Mouse (Mus musculus): ENCODE data around the gene Flt3l. TPM values are rescaled to one million over a fixed set of nuclear protein-coding genes. Genes with fewer than 3 reads are reported as not detected.
A peak's percentile ranks its signal among the peaks of the same experiment; 100 is the strongest.

Gene Flt3l
- total and polyA plus RNA-seq, 2 experiments from 2014 or later, result 2.1 to 8.0 TPM

GRCm38 (mm10) chr7:45088597-45088996 lies 47.6 kb downstream of the Flt3l start:
- Histone ChIP-seq H3K4me2 (ENCODE audit: low read depth, low read length) (no peak overlapping the region), H3K27me3 (ENCODE audit: insufficient read depth, low read length) (no peaks in the 10 kb centered on the region), H3K4me3 (ENCODE audit: low read length) (no peak overlapping the region), H3K4me1 (ENCODE audit: insufficient read depth, low read length) (no peaks in the 10 kb centered on the region), H3K9ac (replicated peaks; ENCODE audit: low read length) (no peak overlapping the region), H3K27ac (no peak overlapping the region), H3K9me3 (ENCODE audit: low read length) (no peaks in the 10 kb centered on the region), H3K36me3 (ENCODE audit: insufficient read depth, low read length) (no peaks in the 10 kb centered on the region)
- DNase-seq (ENCODE audit: low spot score), result no peak
- TF ChIP-seq CTCF (IDR thresholded peaks at IDR 0.05; ENCODE audit: low read depth), result no peak
- no peak for ATAC-seq
- 95% methylated on average over 17 of the region's 17 CpGs for WGBS

- DNase-seq (ENCODE audit: low spot score), result no peak
These were observed 50.1 kb downstream of the Flt3l start for GRCm38 (mm10) chr7:45086084-45086483.

GRCm38 (mm10) chr7:45083300-45083890 lies 52.8 kb downstream of the Flt3l start:
- Histone ChIP-seq H3K4me2 (ENCODE audit: low read depth, low read length) (no peak overlapping the region), H3K4me1 (ENCODE audit: insufficient read depth, low read length) (no peaks in the 10 kb centered on the region), H3K9ac (replicated peaks; ENCODE audit: low read length) (no peak overlapping the region), H3K36me3 (ENCODE audit: insufficient read depth, low read length) (no peaks in the 10 kb centered on the region), H3K27me3 (ENCODE audit: insufficient read depth, low read length) (no peaks in the 10 kb centered on the region), H3K27ac (peak overlapping the region; percentile 62; the same call in 1 of the 2 replicates), H3K4me3 (ENCODE audit: low read length) (no peak overlapping the region), H3K9me3 (ENCODE audit: low read length) (no peaks in the 10 kb centered on the region)
- WGBS, result 83% methylated on average over 22 of the region's 22 CpGs
- ATAC-seq (no peak), DNase-seq (ENCODE audit: low spot score) (no peak)
- TF ChIP-seq CTCF (IDR thresholded peaks at IDR 0.05; ENCODE audit: low read depth), result no peak

More at GRCm38 (mm10) chr7:45086084-45086483, 50.1 kb downstream of the Flt3l start:
- peak; percentile 24; the same call in 1 of the 2 replicates for TF ChIP-seq CTCF (IDR thresholded peaks at IDR 0.05; ENCODE audit: low read depth)
- no peak for ATAC-seq
- WGBS, result 80% methylated on average over 4 of the region's 4 CpGs
- no peak overlapping the region for H3K4me3 ChIP-seq (ENCODE audit: low read length)
- no peaks in the 10 kb centered on the region for H3K4me1 ChIP-seq (ENCODE audit: insufficient read depth, low read length)
- no peaks in the 10 kb centered on the region for H3K9me3 ChIP-seq (ENCODE audit: low read length)
- no peak overlapping the region for H3K4me2 ChIP-seq (ENCODE audit: low read depth, low read length)
- no peaks in the 10 kb centered on the region for H3K27me3 ChIP-seq (ENCODE audit: insufficient read depth, low read length)
- H3K27ac ChIP-seq, result no peak overlapping the region
- no peak overlapping the region for H3K9ac ChIP-seq (replicated peaks; ENCODE audit: low read length)
- H3K36me3 ChIP-seq (ENCODE audit: insufficient read depth, low read length), result no peaks in the 10 kb centered on the region

GRCm38 (mm10) chr7:45082401-45083299 lies 53.6 kb downstream of the Flt3l start:
- peak; percentile 10; the same call in 1 of the 2 replicates for TF ChIP-seq CTCF (IDR thresholded peaks at IDR 0.05; ENCODE audit: low read depth)
- Histone ChIP-seq H3K9me3 (ENCODE audit: low read length) (no peaks in the 10 kb centered on the region), H3K27ac (peak overlapping the region; percentile 62; the same call in 1 of the 2 replicates), H3K9ac (replicated peaks; ENCODE audit: low read length) (no peak overlapping the region), H3K4me3 (ENCODE audit: low read length) (no peak overlapping the region), H3K27me3 (ENCODE audit: insufficient read depth, low read length) (no peaks in the 10 kb centered on the region), H3K4me1 (ENCODE audit: insufficient read depth, low read length) (no peaks in the 10 kb centered on the region), H3K36me3 (ENCODE audit: insufficient read depth, low read length) (peaks cover 3% of the 10 kb centered on the region; the same call in 1 of the 2 replicates), H3K4me2 (ENCODE audit: low read depth, low read length) (no peak overlapping the region)
- peak; percentile 18 for DNase-seq (ENCODE audit: low spot score)
- ATAC-seq, result no peak
- 72% methylated on average over 25 of the region's 25 CpGs for WGBS

GRCm38 (mm10) chr7:45081016-45081415 lies 55.2 kb downstream of the Flt3l start:
- ATAC-seq, result no peak
- H3K9ac ChIP-seq (replicated peaks; ENCODE audit: low read length), result no peak overlapping the region
- WGBS, result 50% methylated on average over 5 of the region's 5 CpGs
- H3K4me2 ChIP-seq (ENCODE audit: low read depth, low read length), result no peak overlapping the region
- H3K4me3 ChIP-seq (ENCODE audit: low read length), result no peak overlapping the region
- H3K9me3 ChIP-seq (ENCODE audit: low read length), result no peaks in the 10 kb centered on the region
- no peaks in the 10 kb centered on the region for H3K27me3 ChIP-seq (ENCODE audit: insufficient read depth, low read length)
- peaks cover 12% of the 10 kb centered on the region for H3K36me3 ChIP-seq (ENCODE audit: insufficient read depth, low read length)
- DNase-seq (ENCODE audit: low spot score), result no peak
- H3K27ac ChIP-seq, result no peak overlapping the region
- no peak for TF ChIP-seq CTCF (IDR thresholded peaks at IDR 0.05; ENCODE audit: low read depth)
- H3K4me1 ChIP-seq (ENCODE audit: insufficient read depth, low read length), result no peaks in the 10 kb centered on the region

GRCm38 (mm10) chr7:45079856-45080255 lies 56.4 kb downstream of the Flt3l start:
- H3K9me3 ChIP-seq (ENCODE audit: low read length), result no peaks in the 10 kb centered on the region
- peak; percentile 96 for TF ChIP-seq CTCF (IDR thresholded peaks at IDR 0.05; ENCODE audit: low read depth)
- H3K4me3 ChIP-seq (ENCODE audit: low read length), result no peak overlapping the region
- H3K4me2 ChIP-seq (ENCODE audit: low read depth, low read length), result no peak overlapping the region
- ATAC-seq, result peak; percentile 66
- peaks cover 16% of the 10 kb centered on the region for H3K36me3 ChIP-seq (ENCODE audit: insufficient read depth, low read length)
- H3K27me3 ChIP-seq (ENCODE audit: insufficient read depth, low read length), result no peaks in the 10 kb centered on the region
- peak; percentile 95 for DNase-seq (ENCODE audit: low spot score)
- H3K27ac ChIP-seq, result no peak overlapping the region
- WGBS, result 2% methylated on average over 10 of the region's 10 CpGs
- no peak overlapping the region for H3K9ac ChIP-seq (replicated peaks; ENCODE audit: low read length)
- H3K4me1 ChIP-seq (ENCODE audit: insufficient read depth, low read length), result no peaks in the 10 kb centered on the region

MicroRNAs encoded within 50 kb of the gene (microRNA counts, 519-probe panel; counts per million panel counts)
- microRNA mmu-miR-150, result 4,253 counts per million, percentile 74 among the panel's probes with 10 or more counts

Small RNA genes within 50 kb of the gene (microRNA-seq; reads per million reads assigned to microRNA genes)
- gene Mir150 (219 to 331 reads per million in 2 experiments), gene Mir5121 (10.9 to 14.3 reads per million in 2 experiments), gene Mir7055 (0 reads per million in 2 experiments)

Other genes with a start within 250 kb of the Flt3l start
Only the 30 nearest of the 33 such genes appear.
- 251 and 255 TPM in 2 replicates for gene Ap2a1, start 206.9 kb downstream of the Flt3l start, total RNA-seq (2014; rRNA removed)
- 113 and 115 TPM in 2 replicates for gene Ap2a1, start 206.9 kb downstream of the Flt3l start, polyA plus RNA-seq (2015; fragmentation: Nextera tagmentation; extraction: Ambion mirVana)
- gene Tsks, start 193.2 kb downstream of the Flt3l start, total RNA-seq (2014; rRNA removed), result not detected in 2 replicates
- 0.25 and 0.40 TPM in 2 replicates for gene Tsks, start 193.2 kb downstream of the Flt3l start, polyA plus RNA-seq (2015; fragmentation: Nextera tagmentation; extraction: Ambion mirVana)
- 99.4 and 105 TPM in 2 replicates for gene Cpt1c, start 161.6 kb downstream of the Flt3l start, total RNA-seq (2014; rRNA removed)
- gene Cpt1c, start 161.6 kb downstream of the Flt3l start, polyA plus RNA-seq (2015; fragmentation: Nextera tagmentation; extraction: Ambion mirVana), result 48.7 and 50.7 TPM in 2 replicates
- 215 and 251 TPM in 2 replicates for gene Prmt1, start 149.9 kb downstream of the Flt3l start, total RNA-seq (2014; rRNA removed)
- gene Prmt1, start 149.9 kb downstream of the Flt3l start, polyA plus RNA-seq (2015; fragmentation: Nextera tagmentation; extraction: Ambion mirVana), result 470 and 531 TPM in 2 replicates
- 42.2 and 48.6 TPM in 2 replicates for gene Irf3, start 138.8 kb downstream of the Flt3l start, total RNA-seq (2014; rRNA removed)
- gene Irf3, start 138.8 kb downstream of the Flt3l start, polyA plus RNA-seq (2015; fragmentation: Nextera tagmentation; extraction: Ambion mirVana), result 31.5 and 33.7 TPM in 2 replicates
- 7.2 and 15.0 TPM in 2 replicates for gene Bcl2l12, start 137.7 kb downstream of the Flt3l start, total RNA-seq (2014; rRNA removed)
- gene Bcl2l12, start 137.7 kb downstream of the Flt3l start, polyA plus RNA-seq (2015; fragmentation: Nextera tagmentation; extraction: Ambion mirVana), result 13.0 and 13.6 TPM in 2 replicates
- 76.7 and 77.7 TPM in 2 replicates for gene Scaf1, start 120.1 kb downstream of the Flt3l start, total RNA-seq (2014; rRNA removed)
- 40.7 and 45.6 TPM in 2 replicates for gene Scaf1, start 120.1 kb downstream of the Flt3l start, polyA plus RNA-seq (2015; fragmentation: Nextera tagmentation; extraction: Ambion mirVana)
- gene Rras, start 118.5 kb downstream of the Flt3l start, total RNA-seq (2014; rRNA removed), result 8.4 and 18.6 TPM in 2 replicates
- 15.8 and 16.9 TPM in 2 replicates for gene Rras, start 118.5 kb downstream of the Flt3l start, polyA plus RNA-seq (2015; fragmentation: Nextera tagmentation; extraction: Ambion mirVana)
- gene Prr12, start 83.6 kb downstream of the Flt3l start, total RNA-seq (2014; rRNA removed), result 14.0 and 18.1 TPM in 2 replicates
- gene Prr12, start 83.6 kb downstream of the Flt3l start, polyA plus RNA-seq (2015; fragmentation: Nextera tagmentation; extraction: Ambion mirVana), result 7.5 and 9.2 TPM in 2 replicates
- 72.9 and 83.1 TPM in 2 replicates for gene Nosip, start 74.0 kb downstream of the Flt3l start, total RNA-seq (2014; rRNA removed)
- gene Nosip, start 74.0 kb downstream of the Flt3l start, polyA plus RNA-seq (2015; fragmentation: Nextera tagmentation; extraction: Ambion mirVana), result 64.5 and 67.4 TPM in 2 replicates
- gene Prrg2, start 73.8 kb downstream of the Flt3l start, total RNA-seq (2014; rRNA removed), result 10.5 and 12.4 TPM in 2 replicates
- gene Prrg2, start 73.8 kb downstream of the Flt3l start, polyA plus RNA-seq (2015; fragmentation: Nextera tagmentation; extraction: Ambion mirVana), result 15.3 and 17.2 TPM in 2 replicates
- gene Rcn3, start 44.2 kb downstream of the Flt3l start, total RNA-seq (2014; rRNA removed), result 42.9 and 45.1 TPM in 2 replicates
- gene Rcn3, start 44.2 kb downstream of the Flt3l start, polyA plus RNA-seq (2015; fragmentation: Nextera tagmentation; extraction: Ambion mirVana), result 39.3 and 42.0 TPM in 2 replicates
- gene Fcgrt, start 32.6 kb downstream of the Flt3l start, total RNA-seq (2014; rRNA removed), result 32.9 and 43.6 TPM in 2 replicates
- 43.8 and 45.9 TPM in 2 replicates for gene Fcgrt, start 32.6 kb downstream of the Flt3l start, polyA plus RNA-seq (2015; fragmentation: Nextera tagmentation; extraction: Ambion mirVana)
- gene Rps11, start 12.0 kb downstream of the Flt3l start, total RNA-seq (2014; rRNA removed), result 743 and 824 TPM in 2 replicates
- gene Rps11, start 12.0 kb downstream of the Flt3l start, polyA plus RNA-seq (2015; fragmentation: Nextera tagmentation; extraction: Ambion mirVana), result 768 and 794 TPM in 2 replicates
- 1,377 and 1,807 TPM in 2 replicates for gene Rpl13a, start 7.7 kb downstream of the Flt3l start, total RNA-seq (2014; rRNA removed)
- 800 and 828 TPM in 2 replicates for gene Rpl13a, start 7.7 kb downstream of the Flt3l start, polyA plus RNA-seq (2015; fragmentation: Nextera tagmentation; extraction: Ambion mirVana)
- gene Gm45713, start 201 bp downstream of the Flt3l start, total RNA-seq (2014; rRNA removed), result not detected in 2 replicates
- gene Gm45713, start 201 bp downstream of the Flt3l start, polyA plus RNA-seq (2015; fragmentation: Nextera tagmentation; extraction: Ambion mirVana), result 0.15 TPM in 1 of 2 replicates, not detected in the other
- gene Pih1d1, start 17.9 kb upstream of the Flt3l start, total RNA-seq (2014; rRNA removed), result 119 and 124 TPM in 2 replicates
- gene Pih1d1, start 17.9 kb upstream of the Flt3l start, polyA plus RNA-seq (2015; fragmentation: Nextera tagmentation; extraction: Ambion mirVana), result 79.3 and 80.5 TPM in 2 replicates
- gene Aldh16a1, start 18.2 kb upstream of the Flt3l start, total RNA-seq (2014; rRNA removed), result 30.5 and 30.9 TPM in 2 replicates
- gene Aldh16a1, start 18.2 kb upstream of the Flt3l start, polyA plus RNA-seq (2015; fragmentation: Nextera tagmentation; extraction: Ambion mirVana), result 19.0 and 20.6 TPM in 2 replicates
- 9.8 and 13.5 TPM in 2 replicates for gene Slc17a7, start 27.5 kb upstream of the Flt3l start, total RNA-seq (2014; rRNA removed)
- gene Slc17a7, start 27.5 kb upstream of the Flt3l start, polyA plus RNA-seq (2015; fragmentation: Nextera tagmentation; extraction: Ambion mirVana), result 4.2 and 4.6 TPM in 2 replicates
- gene Gfy, start 43.1 kb upstream of the Flt3l start, total RNA-seq (2014; rRNA removed), result 0.36 TPM in 1 of 2 replicates, not detected in the other
- gene Gfy, start 43.1 kb upstream of the Flt3l start, polyA plus RNA-seq (2015; fragmentation: Nextera tagmentation; extraction: Ambion mirVana), result not detected in 2 replicates
- gene Pth2, start 44.6 kb upstream of the Flt3l start, total RNA-seq (2014; rRNA removed), result not detected in 2 replicates
- gene Pth2, start 44.6 kb upstream of the Flt3l start, polyA plus RNA-seq (2015; fragmentation: Nextera tagmentation; extraction: Ambion mirVana), result 1.1 and 2.1 TPM in 2 replicates
- 0.10 TPM in 1 of 2 replicates, not detected in the other for gene Ccdc155, start 68.5 kb upstream of the Flt3l start, total RNA-seq (2014; rRNA removed)
- gene Ccdc155, start 68.5 kb upstream of the Flt3l start, polyA plus RNA-seq (2015; fragmentation: Nextera tagmentation; extraction: Ambion mirVana), result 0.46 and 0.55 TPM in 2 replicates
- gene Dkkl1, start 75.7 kb upstream of the Flt3l start, total RNA-seq (2014; rRNA removed), result 15.7 and 18.3 TPM in 2 replicates
- gene Dkkl1, start 75.7 kb upstream of the Flt3l start, polyA plus RNA-seq (2015; fragmentation: Nextera tagmentation; extraction: Ambion mirVana), result 24.0 and 25.4 TPM in 2 replicates
- 58.0 and 73.6 TPM in 2 replicates for gene Tead2, start 79.3 kb upstream of the Flt3l start, total RNA-seq (2014; rRNA removed)
- gene Tead2, start 79.3 kb upstream of the Flt3l start, polyA plus RNA-seq (2015; fragmentation: Nextera tagmentation; extraction: Ambion mirVana), result 36.0 and 37.3 TPM in 2 replicates
- gene Cd37, start 102.7 kb upstream of the Flt3l start, total RNA-seq (2014; rRNA removed), result 0.40 and 1.0 TPM in 2 replicates
- gene Cd37, start 102.7 kb upstream of the Flt3l start, polyA plus RNA-seq (2015; fragmentation: Nextera tagmentation; extraction: Ambion mirVana), result 2.2 and 2.4 TPM in 2 replicates
- gene Slc6a16, start 104.7 kb upstream of the Flt3l start, total RNA-seq (2014; rRNA removed), result 1.3 and 1.8 TPM in 2 replicates
- gene Slc6a16, start 104.7 kb upstream of the Flt3l start, polyA plus RNA-seq (2015; fragmentation: Nextera tagmentation; extraction: Ambion mirVana), result 2.0 and 2.1 TPM in 2 replicates
- not detected in 2 replicates for gene Slc6a21, start 141.1 kb upstream of the Flt3l start, total RNA-seq (2014; rRNA removed)
- gene Slc6a21, start 141.1 kb upstream of the Flt3l start, polyA plus RNA-seq (2015; fragmentation: Nextera tagmentation; extraction: Ambion mirVana), result not detected in 2 replicates
- 29.5 and 35.7 TPM in 2 replicates for gene Trpm4, start 197.3 kb upstream of the Flt3l start, total RNA-seq (2014; rRNA removed)
- 11.2 and 13.0 TPM in 2 replicates for gene Trpm4, start 197.3 kb upstream of the Flt3l start, polyA plus RNA-seq (2015; fragmentation: Nextera tagmentation; extraction: Ambion mirVana)
- gene Hrc, start 198.9 kb upstream of the Flt3l start, total RNA-seq (2014; rRNA removed), result 0.26 and 0.72 TPM in 2 replicates
- 0.16 and 0.34 TPM in 2 replicates for gene Hrc, start 198.9 kb upstream of the Flt3l start, polyA plus RNA-seq (2015; fragmentation: Nextera tagmentation; extraction: Ambion mirVana)
- 91.9 and 107 TPM in 2 replicates for gene Ppfia3, start 230.6 kb upstream of the Flt3l start, total RNA-seq (2014; rRNA removed)
- gene Ppfia3, start 230.6 kb upstream of the Flt3l start, polyA plus RNA-seq (2015; fragmentation: Nextera tagmentation; extraction: Ambion mirVana), result 25.5 and 26.7 TPM in 2 replicates

Measured in hindbrain, postnatal 0 days (tissue).